Mouse (Mus musculus): ENCODE data around the gene Wdtc1. TPM values are rescaled to one million over a fixed set of nuclear protein-coding genes. Genes with fewer than 3 reads are reported as not detected.

Gene Wdtc1
- total and polyA plus RNA-seq, 2 experiments from 2014 or later: 14.9 to 47.7 TPM

DNA sequence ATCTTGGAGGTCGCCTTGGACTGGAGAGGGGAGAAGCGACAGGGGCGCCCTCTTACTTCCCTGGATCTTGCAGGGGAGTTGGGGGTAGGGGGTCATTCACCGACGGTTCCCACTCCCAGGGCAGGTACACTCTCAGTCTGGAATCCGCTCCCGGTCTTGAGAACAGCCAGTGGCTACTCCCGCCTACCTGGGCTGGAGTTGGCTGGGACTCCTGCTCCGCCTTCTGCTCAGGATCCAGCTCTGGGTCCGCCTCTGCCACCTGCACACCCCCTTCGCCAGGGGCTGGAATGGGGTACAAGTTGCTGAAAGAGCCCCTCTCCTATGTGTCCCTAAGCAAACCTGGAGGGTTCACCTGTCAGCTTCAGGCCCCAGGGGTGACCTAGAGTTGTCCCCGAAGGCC, 96.1 kb downstream of the Wdtc1 start:
- H3K9me3 ChIP-seq (ENCODE audit: low read length): no peaks in the 10 kb centered on the region
- no peaks in the 10 kb centered on the region for H3K4me1 ChIP-seq (ENCODE audit: insufficient read depth, low read length)
- H3K4me2 ChIP-seq (ENCODE audit: low read depth, low read length): no peak overlapping the region
- no peak overlapping the region for H3K27ac ChIP-seq
- H3K27me3 ChIP-seq (ENCODE audit: insufficient read depth, low read length): peaks cover 4% of the 10 kb centered on the region; the same call in 1 of the 2 replicates
- ATAC-seq: no peak
- no peak overlapping the region for H3K9ac ChIP-seq (replicated peaks; ENCODE audit: low read length)
- no peaks in the 10 kb centered on the region for H3K36me3 ChIP-seq (ENCODE audit: insufficient read depth, low read length)
- no peak overlapping the region for H3K4me3 ChIP-seq (ENCODE audit: low read length)
- TF ChIP-seq CTCF (IDR thresholded peaks at IDR 0.05; ENCODE audit: low read depth): no peak
- WGBS: 41% methylated on average over 12 of the region's 12 CpGs
- no peak for DNase-seq (ENCODE audit: low spot score)

- H3K4me1 ChIP-seq (ENCODE audit: insufficient read depth, low read length): no peaks in the 10 kb centered on the region
- no peak overlapping the region for H3K27ac ChIP-seq
- TF ChIP-seq CTCF (IDR thresholded peaks at IDR 0.05; ENCODE audit: low read depth): no peak
- H3K9me3 ChIP-seq (ENCODE audit: low read length): no peaks in the 10 kb centered on the region
- H3K27me3 ChIP-seq (ENCODE audit: insufficient read depth, low read length): peaks cover 6% of the 10 kb centered on the region; the same call in 1 of the 2 replicates
- H3K36me3 ChIP-seq (ENCODE audit: insufficient read depth, low read length): no peaks in the 10 kb centered on the region
- H3K4me2 ChIP-seq (ENCODE audit: low read depth, low read length): no peak overlapping the region
- WGBS: 20% methylated on average over 24 of the region's 24 CpGs
- no peak overlapping the region for H3K9ac ChIP-seq (replicated peaks; ENCODE audit: low read length)
- no peak overlapping the region for H3K4me3 ChIP-seq (ENCODE audit: low read length)
- ATAC-seq: no peak
- no peak for DNase-seq (ENCODE audit: low spot score)
Observed at GRCm38 (mm10) chr4:133256820-133257219, 96.5 kb downstream of the Wdtc1 start.

DNA sequence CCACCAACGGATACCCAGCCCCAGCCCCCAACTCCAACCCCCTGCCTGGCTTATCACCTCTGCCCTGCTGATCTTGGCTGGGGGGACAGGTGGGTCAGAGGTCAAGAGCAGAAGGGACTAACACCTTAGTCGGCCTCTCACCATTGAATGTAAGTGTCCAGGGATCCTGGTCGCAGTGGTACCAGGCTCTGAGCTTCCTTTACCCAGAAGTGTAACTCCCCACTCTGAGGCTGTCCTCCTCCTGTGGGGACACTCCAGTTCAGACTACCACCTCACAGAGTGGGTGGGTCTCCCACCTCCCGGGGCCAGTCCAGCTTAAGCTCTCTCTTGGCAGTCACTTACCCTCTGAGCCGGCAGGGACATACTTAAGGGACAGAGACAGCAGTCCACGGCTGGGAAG, 97.9 kb downstream of the Wdtc1 start:
- H3K4me3 ChIP-seq (ENCODE audit: low read length): no peak overlapping the region
- no peak for ATAC-seq
- H3K9me3 ChIP-seq (ENCODE audit: low read length): no peaks in the 10 kb centered on the region
- peaks cover 17% of the 10 kb centered on the region for H3K27me3 ChIP-seq (ENCODE audit: insufficient read depth, low read length)
- DNase-seq (ENCODE audit: low spot score): no peak
- 66% methylated on average over 6 of the region's 6 CpGs for WGBS
- H3K36me3 ChIP-seq (ENCODE audit: insufficient read depth, low read length): no peaks in the 10 kb centered on the region
- TF ChIP-seq CTCF (IDR thresholded peaks at IDR 0.05; ENCODE audit: low read depth): no peak
- H3K9ac ChIP-seq (replicated peaks; ENCODE audit: low read length): no peak overlapping the region
- no peak overlapping the region for H3K27ac ChIP-seq
- 0 out of 2 replicates have a peak, but pooled peaks cover 6% of the 10 kb centered on the region for H3K4me1 ChIP-seq (ENCODE audit: insufficient read depth, low read length)
- H3K4me2 ChIP-seq (ENCODE audit: low read depth, low read length): no peak overlapping the region

DNA sequence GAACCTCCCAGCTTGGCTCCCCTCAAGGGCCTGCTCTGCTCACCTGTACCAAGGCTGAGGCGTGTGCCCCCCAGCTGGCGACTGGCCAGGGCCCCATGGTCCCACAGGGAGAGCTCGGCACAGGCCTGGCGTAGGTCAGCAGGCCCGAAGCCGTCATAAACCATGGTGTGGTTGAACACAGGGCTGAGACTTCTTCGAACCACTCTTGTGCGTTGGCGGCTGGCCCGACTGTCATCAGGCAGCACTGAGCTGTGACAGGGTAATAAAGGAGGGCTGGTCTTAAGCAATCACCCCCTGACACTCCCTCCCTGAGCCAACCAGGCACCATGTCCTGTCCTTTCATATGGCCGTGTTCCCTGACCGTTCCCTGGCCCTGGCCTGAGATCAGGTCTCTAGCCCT, 99.9 kb downstream of the Wdtc1 start:
- Histone ChIP-seq H3K4me3 (ENCODE audit: low read length) (no peak overlapping the region), H3K4me2 (ENCODE audit: low read depth, low read length) (no peak overlapping the region), H3K27ac (no peak overlapping the region), H3K9ac (replicated peaks; ENCODE audit: low read length) (no peak overlapping the region), H3K9me3 (ENCODE audit: low read length) (no peaks in the 10 kb centered on the region), H3K27me3 (ENCODE audit: insufficient read depth, low read length) (peaks cover 17% of the 10 kb centered on the region), H3K4me1 (ENCODE audit: insufficient read depth, low read length) (0 out of 2 replicates have a peak, but pooled peaks cover 6% of the 10 kb centered on the region), H3K36me3 (ENCODE audit: insufficient read depth, low read length) (no peaks in the 10 kb centered on the region)
- no peak for TF ChIP-seq CTCF (IDR thresholded peaks at IDR 0.05; ENCODE audit: low read depth)
- WGBS: 68% methylated on average over 12 of the region's 12 CpGs
- DNase-seq (ENCODE audit: low spot score) (no peak), ATAC-seq (0 out of 2 replicates have a peak, but pooled peaks have one; percentile 9)

- 47% methylated on average over 4 of the region's 4 CpGs for WGBS
- peak; percentile 27 for DNase-seq (ENCODE audit: low spot score)
- no peaks in the 10 kb centered on the region for H3K9me3 ChIP-seq (ENCODE audit: low read length)
Observed at GRCm38 (mm10) chr4:133252089-133252488, 101.2 kb downstream of the Wdtc1 start.

GRCm38 (mm10) chr4:133251214-133251613, 102.1 kb downstream of the Wdtc1 start:
- Histone ChIP-seq H3K27ac (no peak overlapping the region), H3K9me3 (ENCODE audit: low read length) (no peaks in the 10 kb centered on the region), H3K27me3 (ENCODE audit: insufficient read depth, low read length) (peaks cover 30% of the 10 kb centered on the region), H3K9ac (replicated peaks; ENCODE audit: low read length) (peak overlapping the region; percentile 28), H3K4me3 (ENCODE audit: low read length) (peak overlapping the region; percentile 27), H3K4me2 (ENCODE audit: low read depth, low read length) (peak overlapping the region; percentile 52), H3K36me3 (ENCODE audit: insufficient read depth, low read length) (no peaks in the 10 kb centered on the region), H3K4me1 (ENCODE audit: insufficient read depth, low read length) (0 out of 2 replicates have a peak, but pooled peaks cover 6% of the 10 kb centered on the region)
- no peak for ATAC-seq
- no peak for TF ChIP-seq CTCF (IDR thresholded peaks at IDR 0.05; ENCODE audit: low read depth)
- DNase-seq (ENCODE audit: low spot score): no peak
- 2% methylated on average over 31 of the region's 31 CpGs for WGBS

More at GRCm38 (mm10) chr4:133252089-133252488, 101.2 kb downstream of the Wdtc1 start:
- H3K27me3 ChIP-seq (ENCODE audit: insufficient read depth, low read length): peaks cover 27% of the 10 kb centered on the region
- ATAC-seq: no peak
- H3K4me2 ChIP-seq (ENCODE audit: low read depth, low read length): no peak overlapping the region
- no peaks in the 10 kb centered on the region for H3K36me3 ChIP-seq (ENCODE audit: insufficient read depth, low read length)
- H3K27ac ChIP-seq: no peak overlapping the region
- H3K4me3 ChIP-seq (ENCODE audit: low read length): no peak overlapping the region
- no peak overlapping the region for H3K9ac ChIP-seq (replicated peaks; ENCODE audit: low read length)
- 0 out of 2 replicates have a peak, but pooled peaks cover 6% of the 10 kb centered on the region for H3K4me1 ChIP-seq (ENCODE audit: insufficient read depth, low read length)
- TF ChIP-seq CTCF (IDR thresholded peaks at IDR 0.05; ENCODE audit: low read depth): peak; percentile 50

DNA sequence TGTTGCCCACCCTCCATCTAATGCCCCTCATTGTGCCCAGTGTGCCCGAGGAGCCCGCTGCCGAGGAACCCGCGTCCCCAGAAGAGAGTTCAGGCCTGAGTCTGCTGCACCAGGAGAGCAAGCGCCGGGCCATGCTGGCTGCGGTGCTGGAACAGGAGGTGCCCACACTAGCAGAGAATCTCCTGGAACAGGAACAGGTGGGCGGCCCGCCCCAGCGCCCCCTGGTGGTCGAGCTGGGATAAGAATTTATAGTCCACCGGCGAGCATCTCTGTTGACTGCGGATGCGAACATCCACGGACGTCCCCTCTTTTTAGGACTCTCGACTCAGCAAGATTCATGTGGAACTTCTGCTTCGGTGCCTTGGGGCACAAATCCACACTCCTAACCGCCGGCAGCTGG, 102.7 kb downstream of the Wdtc1 start:
- H3K9ac ChIP-seq (replicated peaks; ENCODE audit: low read length): peak overlapping the region; percentile 28; the same call in 1 of the 2 replicates

More for the DNA sequence above, 102.7 kb downstream of the Wdtc1 start:
- no peak for ATAC-seq
- Histone ChIP-seq H3K36me3 (ENCODE audit: insufficient read depth, low read length) (no peaks in the 10 kb centered on the region), H3K27ac (no peak overlapping the region), H3K4me2 (ENCODE audit: low read depth, low read length) (peak overlapping the region; percentile 52), H3K4me1 (ENCODE audit: insufficient read depth, low read length) (0 out of 2 replicates have a peak, but pooled peaks cover 6% of the 10 kb centered on the region), H3K27me3 (ENCODE audit: insufficient read depth, low read length) (peaks cover 30% of the 10 kb centered on the region), H3K9me3 (ENCODE audit: low read length) (no peaks in the 10 kb centered on the region), H3K4me3 (ENCODE audit: low read length) (peak overlapping the region; percentile 27)
- TF ChIP-seq CTCF (IDR thresholded peaks at IDR 0.05; ENCODE audit: low read depth): peak; percentile 84
- DNase-seq (ENCODE audit: low spot score): peak; percentile 77
- WGBS: 4% methylated on average over 22 of the region's 22 CpGs

All from hindbrain, postnatal 0 days (tissue).